Mouse (Mus musculus) left cerebral cortex, postnatal 36 days (tissue): ENCODE data around the gene 2510009E07Rik. TPM values are rescaled to one million over a fixed set of nuclear protein-coding genes. Genes with fewer than 3 reads are reported as not detected.
"Not testable (repeated sequence)": the region's sequence is repeated elsewhere in the genome, so short reads cannot be mapped to it uniquely, and the experiment has no call there.

ENCODE experiments used
- DNase-seq, 2 experiments: peaks; one replicate each; pipeline ENCODE4 v3.0.0; 2021 to 2022; ENCODE audit warnings: low spot score in 2 of 2, mixed read lengths in 1 of 2
- intact Hi-C: fragments of 180-260 bp; cut with DNase I; formaldehyde crosslinking; loops from one replicate; pipeline ENCODE4 v1.15.1; 2025
- total RNA-seq, 2 experiments: library from RNA; stranded (reverse); gene quantifications; 2 replicates each; pipeline ENCODE4 v1.2.3; 2021

Gene 2510009E07Rik
- total RNA-seq, 2 experiments from 2014 or later: 46.9 to 47.0 TPM

DNA sequence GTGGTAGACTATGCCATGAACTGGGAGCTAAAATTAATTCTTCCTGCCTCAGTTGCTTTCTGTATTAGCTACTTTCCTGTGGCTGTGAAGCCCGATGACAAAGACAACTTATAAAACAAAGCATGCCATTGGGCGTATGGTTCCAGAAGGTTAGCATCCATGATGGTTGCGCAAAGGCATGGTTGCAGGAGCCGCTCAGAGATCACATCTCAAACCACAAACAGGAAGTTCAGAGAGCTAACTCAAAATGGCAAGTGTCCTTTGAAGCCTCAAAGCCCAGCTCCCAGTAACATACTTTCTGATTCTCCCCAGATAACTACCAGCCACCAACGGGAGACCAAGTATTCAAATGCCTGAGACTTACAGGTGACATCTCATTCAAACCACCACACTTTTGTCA is 5.3 kb downstream of the 2510009E07Rik start:
- intact Hi-C loops: no loop called here
- no peak for DNase-seq

DNA sequence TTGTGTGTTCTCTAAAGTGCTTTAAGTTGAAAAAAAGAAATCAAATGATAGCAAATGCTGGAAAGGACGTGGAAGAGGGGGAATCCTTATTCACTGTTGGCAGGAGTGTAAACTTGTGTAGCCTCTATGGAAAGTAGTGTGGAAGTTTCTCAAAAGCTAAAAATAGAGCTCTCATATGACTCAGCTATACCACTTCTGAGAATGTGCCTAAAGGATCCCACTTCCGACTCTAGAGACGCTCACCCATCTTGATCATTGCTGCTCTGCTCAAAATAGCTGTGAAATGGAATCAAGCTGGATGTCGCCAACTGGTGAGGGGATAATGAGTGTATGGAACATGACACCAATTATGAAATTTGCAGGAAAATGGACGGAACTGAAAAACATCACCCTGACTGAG is 7.1 kb downstream of the 2510009E07Rik start:
- intact Hi-C loops: no loop called here
- no peak for DNase-seq

DNA sequence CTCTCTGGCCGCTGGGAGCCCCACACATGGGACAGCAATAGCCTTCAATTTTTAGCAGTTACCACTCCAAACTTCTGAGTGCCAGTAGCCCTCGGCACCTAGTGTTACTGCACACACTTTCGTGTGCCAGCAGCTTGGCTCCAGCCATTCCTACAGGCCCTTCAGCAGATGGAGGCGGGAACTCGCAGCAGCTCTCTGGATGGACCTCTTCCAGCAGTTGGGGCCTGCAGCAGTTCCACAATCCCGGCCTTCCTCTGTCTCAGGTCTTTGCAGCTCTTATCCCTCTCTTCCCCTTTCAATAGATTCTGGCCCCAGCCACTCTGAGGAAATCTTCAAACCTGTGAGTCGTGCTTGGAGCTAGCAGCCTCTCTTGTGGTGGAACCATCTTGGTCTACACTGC is 17.7 kb downstream of the 2510009E07Rik start:
- intact Hi-C loops: no loop called here

DNA sequence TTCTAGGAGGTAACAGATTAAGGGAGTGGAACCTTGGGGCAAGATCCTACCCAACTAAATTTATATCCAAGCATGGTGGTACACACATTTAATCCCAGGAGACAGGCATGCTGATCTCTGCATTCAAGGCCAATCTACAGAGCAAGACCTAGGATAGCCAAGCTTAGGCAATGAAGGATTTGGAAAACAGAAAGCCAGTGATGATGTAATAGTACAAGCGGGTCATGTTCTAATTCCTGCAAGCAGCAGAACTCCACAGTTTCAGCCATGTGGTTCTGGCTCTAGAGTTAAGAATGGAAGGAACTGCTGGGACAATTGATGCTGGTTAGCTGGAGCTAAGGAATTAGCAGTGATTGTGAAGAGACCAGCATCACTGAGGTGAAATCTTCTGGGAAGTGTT is 20.8 kb downstream of the 2510009E07Rik start:
- DNase-seq, intact Hi-C loops: not testable (repeated sequence)

More for the DNA sequence above, 17.7 kb downstream of the 2510009E07Rik start:
- no peak for DNase-seq

DNA sequence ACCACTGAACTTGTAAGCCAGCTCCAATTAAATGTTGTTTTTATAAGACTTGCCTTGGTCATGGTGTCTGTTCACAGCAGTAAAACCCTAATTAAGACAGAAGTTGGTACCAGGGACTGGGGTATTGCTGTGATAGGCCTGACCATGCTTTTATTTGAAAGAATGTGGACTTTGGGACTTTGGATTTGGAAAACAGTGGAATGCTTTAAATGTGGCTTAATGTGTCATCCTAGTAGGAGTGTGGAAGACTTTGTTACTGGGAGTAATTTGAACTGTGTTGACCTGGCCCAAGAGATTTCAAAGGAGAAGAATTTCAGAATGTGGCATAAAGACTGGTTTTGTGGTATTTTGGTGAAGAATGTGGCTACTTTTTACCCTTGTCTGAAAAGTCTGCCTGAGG is 21.4 kb downstream of the 2510009E07Rik start:
- intact Hi-C loops, DNase-seq: not testable (repeated sequence)

DNA sequence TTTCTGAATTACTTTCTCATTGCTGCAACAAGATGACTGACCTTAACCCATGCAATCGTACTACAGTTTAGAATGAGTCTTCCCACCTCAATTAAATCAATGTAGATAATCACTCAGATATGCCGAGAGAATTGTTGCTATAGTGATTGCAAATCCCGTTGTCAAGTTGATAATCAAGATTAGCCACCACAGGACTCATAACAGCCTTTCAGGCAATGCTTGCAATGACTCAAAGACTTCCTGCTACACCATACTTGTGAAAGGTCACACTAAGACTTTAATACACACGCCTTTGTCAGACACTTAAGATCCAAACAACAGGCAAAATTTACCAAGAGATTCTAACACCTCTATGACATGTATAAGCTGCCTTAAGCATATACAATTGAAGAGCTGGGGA is 22.6 kb downstream of the 2510009E07Rik start:
- no peak for DNase-seq
- intact Hi-C loops: no loop called here

DNA sequence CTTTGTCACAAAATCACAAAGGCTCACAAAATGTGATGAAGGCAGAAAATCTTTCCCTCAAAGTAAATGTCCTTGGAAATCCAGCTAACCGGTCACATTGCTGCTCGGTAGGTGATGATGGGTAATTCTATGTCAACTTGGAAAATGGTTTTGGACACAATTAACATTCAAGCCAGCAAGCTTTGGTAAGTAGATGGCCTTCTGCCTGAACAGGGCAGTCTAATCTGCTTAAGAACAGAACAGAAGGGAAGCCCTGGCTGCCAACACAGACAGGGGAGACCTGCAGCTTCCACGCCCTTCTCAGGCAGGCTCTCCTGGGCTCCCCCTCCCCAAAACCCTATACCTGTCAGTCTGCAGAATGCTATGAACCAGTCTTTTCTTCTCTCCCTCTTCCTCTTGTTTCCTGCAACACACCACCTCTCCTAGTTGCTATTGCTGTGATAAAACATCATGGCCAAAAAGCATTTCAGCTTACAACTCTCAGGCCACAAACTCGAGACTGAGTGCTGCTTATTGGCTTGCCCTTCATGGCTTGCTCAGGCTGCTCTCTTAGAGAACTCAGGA is 29.0 kb downstream of the 2510009E07Rik start:
- intact Hi-C loops: no loop called here
- no peak for DNase-seq

DNA sequence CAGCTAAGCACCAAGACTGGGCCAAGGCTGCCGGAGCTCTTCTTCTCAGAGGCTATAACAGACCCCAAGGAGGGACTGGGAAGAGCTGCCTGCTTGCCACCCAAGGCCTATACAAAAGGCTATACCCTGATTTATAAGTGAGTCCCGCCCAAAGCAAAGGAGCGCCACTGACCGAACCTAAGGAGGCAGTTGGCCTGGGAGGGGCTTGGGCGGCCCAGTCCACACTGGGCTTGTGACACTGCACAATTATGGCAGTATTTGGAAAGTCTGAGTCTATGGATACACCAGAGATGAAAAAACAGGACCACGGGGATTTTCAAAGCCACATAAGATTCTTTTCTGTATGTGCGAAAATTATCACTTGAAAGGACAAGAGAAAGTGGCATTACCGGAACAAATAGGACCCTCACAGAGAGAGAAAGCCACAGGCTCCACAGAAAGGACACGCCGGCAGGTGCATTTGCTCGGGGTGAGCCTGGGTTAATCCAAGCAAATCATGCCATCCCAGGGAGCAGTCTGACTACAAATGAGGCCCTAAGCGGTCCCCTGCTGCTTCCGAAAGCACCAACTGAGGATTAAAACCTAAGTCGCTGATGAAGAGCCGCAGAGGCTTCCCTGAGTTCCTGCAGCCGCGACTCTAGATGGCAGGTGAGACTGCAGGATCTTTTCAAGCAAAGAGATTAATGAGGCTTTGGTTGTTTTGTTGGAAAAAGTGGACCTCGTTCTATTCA is 29.7 kb downstream of the 2510009E07Rik start:
- intact Hi-C loops: no loop called here

DNA sequence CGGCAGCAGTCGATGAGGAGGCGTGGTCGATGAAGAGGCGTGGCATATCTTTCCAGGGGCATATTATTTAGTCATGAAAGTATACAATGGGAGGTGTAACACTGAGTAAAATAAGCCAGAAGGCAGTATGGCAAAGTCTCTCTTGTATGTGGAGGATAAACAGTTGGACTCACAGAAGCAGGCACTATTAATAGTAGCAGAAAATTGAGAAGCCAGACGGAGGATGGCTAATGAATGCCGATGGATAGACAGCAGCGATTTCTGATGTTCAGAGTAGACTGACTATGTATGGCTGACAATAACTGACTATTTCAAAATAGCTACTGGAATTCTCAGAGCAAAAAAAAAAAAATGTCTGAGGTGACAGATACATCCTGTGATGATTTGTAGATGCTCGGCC is 38.5 kb downstream of the 2510009E07Rik start:
- no peak for DNase-seq
- intact Hi-C loops: no loop called here

More for the DNA sequence above, 29.7 kb downstream of the 2510009E07Rik start:
- DNase-seq: no peak

DNA sequence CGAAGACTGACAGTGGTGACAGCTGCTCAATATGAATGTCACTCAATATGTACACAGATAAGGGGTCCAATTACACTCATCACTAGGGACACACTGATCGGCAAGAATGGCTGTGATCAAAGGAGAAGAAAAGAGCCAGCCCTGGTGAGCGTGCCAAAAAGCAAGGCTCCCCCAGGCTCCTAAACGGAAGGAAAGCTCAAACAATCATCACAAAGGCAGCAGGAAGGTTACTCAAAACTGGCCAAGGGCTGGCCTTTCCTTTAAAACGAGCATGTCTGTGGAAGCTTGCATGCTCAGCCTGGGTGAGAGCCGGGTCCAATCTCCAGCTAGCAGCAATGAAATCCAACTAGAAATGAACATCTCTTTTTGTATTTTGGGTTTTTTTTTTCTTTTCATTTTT is 39.2 kb downstream of the 2510009E07Rik start:
- intact Hi-C loops: no loop called here

DNA sequence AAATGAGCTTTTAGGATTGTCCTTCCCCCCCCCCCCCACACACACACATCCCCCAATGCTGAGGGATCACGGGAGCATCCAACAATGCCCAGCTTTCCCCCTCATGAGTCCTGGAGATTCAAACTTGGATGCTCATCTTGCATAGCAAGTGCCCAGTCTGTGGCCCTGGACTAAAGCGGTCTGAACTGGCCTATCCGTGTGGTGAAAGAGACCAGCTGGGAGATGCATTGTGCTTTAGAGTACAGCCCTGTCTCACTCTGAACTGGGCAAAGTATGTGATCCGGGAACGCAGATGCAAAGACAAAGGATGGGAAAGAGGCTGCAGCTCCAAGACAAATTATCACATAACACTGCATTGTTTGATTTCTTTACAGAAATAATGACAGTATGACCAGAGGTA is 40.1 kb downstream of the 2510009E07Rik start:
- intact Hi-C loops: loop anchor here (5.0 kb wide), 1 partner anchor 43 kb away; no protein-coding TSS in a partner anchor
- DNase-seq: no peak

More for the DNA sequence above, 39.2 kb downstream of the 2510009E07Rik start:
- DNase-seq: no peak

DNA sequence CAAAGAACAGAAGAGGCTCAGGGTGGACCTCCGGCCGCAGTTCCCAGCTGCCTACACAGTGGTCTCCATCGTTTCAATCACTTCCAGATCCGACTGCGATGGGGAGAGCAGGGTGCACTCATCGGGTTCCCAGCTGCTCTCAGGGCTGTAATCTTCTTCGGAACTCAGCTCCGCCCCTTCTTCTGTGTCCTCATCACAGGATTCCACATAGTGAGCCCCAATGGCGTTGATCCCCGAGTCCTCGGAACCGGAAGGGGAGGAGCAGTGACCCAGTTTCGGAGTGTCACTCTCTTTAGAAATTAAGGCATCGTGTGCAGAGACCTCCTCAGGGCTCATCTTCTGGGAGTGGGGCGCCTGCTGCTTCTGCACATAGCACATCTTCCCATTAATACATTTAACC is 41.3 kb downstream of the 2510009E07Rik start:
- DNase-seq: no peak
- intact Hi-C loops: loop anchor here (5.0 kb wide), 1 partner anchor 44 kb away; no protein-coding TSS in a partner anchor

DNA sequence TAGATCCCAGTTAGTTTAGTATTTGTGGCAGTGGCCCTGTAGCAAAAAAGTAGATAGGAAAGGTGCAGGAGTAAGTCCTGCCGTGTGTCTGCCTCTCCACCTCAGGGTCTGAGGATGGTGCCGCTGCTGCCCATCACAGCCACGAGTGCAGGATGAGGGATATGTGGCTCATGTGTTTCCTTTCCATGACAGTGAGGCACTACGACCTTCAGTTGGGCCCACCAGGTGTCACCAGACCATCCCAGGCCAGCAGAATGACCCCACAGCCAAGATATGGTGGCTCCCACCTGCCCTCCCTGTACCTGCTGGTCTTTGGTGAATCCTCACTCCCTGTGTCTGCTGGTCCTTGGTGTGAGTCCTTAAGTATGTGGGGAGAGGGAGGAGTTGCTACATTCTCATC is 43.3 kb downstream of the 2510009E07Rik start:
- DNase-seq: no peak
- intact Hi-C loops: loop anchor here (5.0 kb wide), 1 partner anchor 46 kb away; no protein-coding TSS in a partner anchor

DNA sequence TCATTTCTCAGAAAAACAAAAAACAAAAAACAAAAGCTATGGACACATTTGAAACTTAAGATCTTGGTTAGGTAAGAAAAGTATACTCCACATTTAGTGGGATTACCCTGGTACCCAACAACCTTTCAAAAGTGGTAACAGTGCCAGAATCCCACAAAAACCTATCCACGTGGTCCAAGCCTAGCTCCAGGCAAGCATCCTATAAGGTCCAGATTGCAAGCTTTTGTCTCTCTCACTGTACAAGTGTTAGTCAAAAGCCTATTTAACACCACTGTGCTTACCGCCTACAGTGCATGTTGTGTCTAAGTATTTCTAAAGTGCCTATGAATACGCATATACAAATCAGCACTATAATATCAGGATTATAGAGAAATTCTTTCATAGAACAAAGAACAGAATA is 44.2 kb downstream of the 2510009E07Rik start:
- intact Hi-C loops: loop anchor here (5.0 kb wide), 1 partner anchor 47 kb away; no protein-coding TSS in a partner anchor
- DNase-seq: no peak

DNA sequence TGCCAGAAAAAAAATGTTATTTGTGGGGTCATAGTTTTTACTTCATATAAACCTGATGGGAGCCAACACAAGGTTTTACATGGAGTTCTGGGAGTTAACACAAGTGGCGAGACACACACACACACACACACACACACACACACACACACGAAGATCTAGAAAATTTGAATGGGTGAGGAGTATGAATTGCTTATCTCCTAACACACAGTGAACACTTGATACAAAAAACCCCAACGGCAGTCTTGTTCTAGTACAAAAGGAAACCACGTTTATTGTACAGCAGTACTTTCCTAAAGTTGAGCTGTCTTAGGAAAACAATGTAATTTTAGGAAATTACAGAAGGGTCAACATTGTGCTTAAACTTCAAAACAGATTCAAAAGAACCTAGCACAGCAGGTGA is 45.7 kb downstream of the 2510009E07Rik start:
- no peak for DNase-seq
- intact Hi-C loops: no loop called here

DNA sequence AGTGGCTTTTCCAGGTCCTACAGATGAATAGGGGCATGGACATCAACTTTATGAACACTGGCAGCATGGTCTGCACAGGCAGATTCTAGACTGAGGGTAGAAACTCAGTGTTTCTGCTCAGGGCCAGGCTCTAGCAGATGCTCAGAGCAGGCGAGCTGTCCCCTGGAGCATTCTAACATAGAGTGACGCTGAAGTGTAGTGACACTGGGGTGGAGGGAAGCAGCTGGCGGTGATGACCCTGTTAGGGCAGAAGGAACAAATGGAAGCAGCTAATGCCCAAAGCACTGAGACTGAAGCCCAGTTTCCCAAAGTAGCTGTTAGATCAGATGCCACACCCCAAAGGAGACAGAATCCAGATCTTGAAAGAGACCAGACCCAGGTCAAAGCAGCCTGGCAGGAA is 48.0 kb downstream of the 2510009E07Rik start:
- no peak for DNase-seq
- intact Hi-C loops: no loop called here

DNA sequence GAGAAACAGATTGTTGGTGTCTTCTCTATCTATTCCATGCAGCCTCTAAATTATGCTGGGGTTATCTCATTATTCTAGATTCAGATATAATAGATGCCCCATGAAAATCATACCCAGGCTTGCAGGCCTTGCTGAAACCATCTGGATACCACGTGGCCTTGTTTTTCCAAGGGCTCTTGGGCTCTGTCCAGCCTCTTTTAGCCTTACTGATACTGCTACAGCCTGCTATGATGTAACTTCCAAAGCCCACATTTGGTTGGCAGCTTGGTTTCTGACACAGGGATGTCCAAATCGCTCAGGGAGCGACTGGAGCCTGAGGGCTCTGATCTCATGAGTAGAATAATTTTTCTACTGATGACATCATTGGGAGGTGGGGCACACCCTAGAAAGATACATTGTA is 48.5 kb downstream of the 2510009E07Rik start:
- intact Hi-C loops: no loop called here
- DNase-seq: no peak

DNA sequence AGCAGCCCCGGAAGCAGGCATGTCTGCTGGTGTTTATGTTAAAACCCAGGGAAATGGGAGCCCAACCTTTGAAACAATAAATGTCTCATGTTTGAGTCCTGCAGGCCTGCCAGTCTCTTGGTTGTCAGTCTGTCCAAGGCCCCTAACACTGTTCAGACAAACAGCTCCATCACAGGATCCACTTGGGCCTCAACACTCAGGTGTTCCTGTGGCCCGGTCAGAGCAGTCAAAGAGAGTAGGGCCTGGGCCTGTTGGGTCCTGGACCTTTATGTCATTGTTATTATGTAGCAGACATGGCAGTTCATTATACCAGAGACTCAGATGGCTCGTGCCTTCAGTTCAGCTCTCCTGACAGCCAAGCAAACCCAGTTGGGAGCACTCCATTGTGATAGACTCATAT is 49.9 kb downstream of the 2510009E07Rik start:
- intact Hi-C loops: no loop called here
- DNase-seq: no peak

DNA sequence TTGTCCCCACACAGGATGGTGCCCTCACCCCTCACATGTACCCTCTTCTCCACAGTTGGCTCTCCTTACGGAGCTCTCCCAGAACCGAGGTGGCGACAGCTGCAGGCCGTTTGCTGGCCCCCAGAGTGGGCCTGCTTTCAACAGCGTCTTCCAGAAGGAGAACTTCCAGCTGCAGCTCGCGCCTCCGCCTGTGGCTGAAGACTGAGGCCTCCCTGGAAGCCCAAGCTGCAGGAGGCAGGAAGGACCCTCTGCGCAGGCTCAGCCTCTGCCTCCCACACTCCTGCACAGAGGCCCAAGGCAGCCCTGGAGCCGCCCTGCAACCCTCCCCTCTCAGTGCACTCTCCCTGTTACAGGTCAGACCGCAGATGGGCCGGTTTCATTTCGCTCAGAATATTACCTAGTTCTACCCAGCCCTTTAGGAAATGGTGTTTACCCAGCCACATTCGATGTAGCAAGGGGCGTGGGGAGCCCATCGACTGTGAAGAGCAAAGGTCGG is 50.4 kb downstream of the 2510009E07Rik start:
- DNase-seq: peak; percentile 38 to 43
- intact Hi-C loops: no loop called here

DNA sequence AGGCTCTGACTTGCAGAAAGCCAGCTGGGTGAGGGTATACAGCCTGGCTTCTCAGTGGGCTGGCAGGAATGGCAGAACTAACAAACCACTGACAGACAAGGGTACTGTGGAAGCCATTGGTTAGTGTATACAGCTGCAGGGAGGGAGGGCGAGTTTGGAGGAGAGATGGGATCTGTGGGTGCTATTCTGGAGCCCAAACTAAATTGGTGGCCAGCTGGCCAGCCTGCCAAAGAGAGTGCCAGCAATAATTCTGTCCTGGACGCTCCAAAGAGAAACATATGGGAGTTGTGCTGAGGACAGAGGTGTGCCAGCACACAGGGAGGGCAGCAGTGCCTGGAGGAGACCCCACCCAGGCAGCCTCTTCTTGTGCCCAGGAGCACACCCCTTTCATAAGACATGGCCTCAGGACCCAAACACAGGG is 50.8 kb downstream of the 2510009E07Rik start:
- DNase-seq: peak in 1 of 2 experiments; percentile 32
- intact Hi-C loops: no loop called here

DNA sequence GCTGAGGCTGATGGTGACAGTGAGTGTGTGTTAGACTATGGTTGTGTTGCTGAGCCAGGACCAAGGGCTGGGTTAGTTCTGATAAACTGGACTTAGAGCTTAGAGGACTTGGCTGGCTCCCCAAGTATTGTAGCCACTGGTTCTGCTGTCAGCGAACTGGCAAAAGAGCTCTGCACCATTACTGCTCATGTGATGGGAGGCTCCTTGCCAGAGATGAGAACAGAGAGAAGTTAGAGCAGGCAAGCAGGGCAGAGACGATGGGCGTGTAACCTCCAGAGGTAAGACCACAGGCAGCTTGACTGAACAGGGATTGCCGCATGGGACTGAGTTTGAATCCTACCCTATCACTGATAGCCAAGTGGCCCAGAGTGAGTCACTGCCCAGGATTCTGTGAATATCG is 51.6 kb downstream of the 2510009E07Rik start:
- intact Hi-C loops: no loop called here
- no peak for DNase-seq
